Mouse (Mus musculus) c-Kit-positive CD71-positive TER-119-negative erythroid progenitor cells, embryonic 14.5 days (primary cell): ENCODE measurements around the gene Rnf185.

Experiments used
- DNase-seq: peaks from one replicate; pipeline ENCODE4 v3.0.0-alpha.2; 2013; ENCODE audit warnings: low read depth

The Rnf185 gene

GRCm38 (mm10) chr11:3394520-3394919 is 57.6 kb downstream of the Rnf185 start:
- DNase-seq, result no peak

GRCm38 (mm10) chr11:3392526-3392925 is 59.6 kb downstream of the Rnf185 start:
- no peak for DNase-seq

- DNase-seq, result no peak
These were observed 61.4 kb downstream of the Rnf185 start for GRCm38 (mm10) chr11:3390789-3391188.

- no peak for DNase-seq
These were observed 62.2 kb downstream of the Rnf185 start for GRCm38 (mm10) chr11:3389996-3390395.

- no peak for DNase-seq
These were observed 64.5 kb downstream of the Rnf185 start for GRCm38 (mm10) chr11:3387482-3388196.

GRCm38 (mm10) chr11:3386941-3387368 is 65.2 kb downstream of the Rnf185 start:
- DNase-seq, result peak; percentile 80

GRCm38 (mm10) chr11:3382602-3383594 is 69.3 kb downstream of the Rnf185 start:
- DNase-seq, result no peak

- DNase-seq, result no peak
These were observed 70.9 kb downstream of the Rnf185 start for GRCm38 (mm10) chr11:3381148-3381814.

GRCm38 (mm10) chr11:3379427-3379826 is 72.7 kb downstream of the Rnf185 start:
- no peak for DNase-seq

GRCm38 (mm10) chr11:3374741-3375140 is 77.4 kb downstream of the Rnf185 start:
- DNase-seq, result no peak

- no peak for DNase-seq
These were observed 77.9 kb downstream of the Rnf185 start for GRCm38 (mm10) chr11:3374293-3374645.

- DNase-seq, result no peak
These were observed 78.4 kb downstream of the Rnf185 start for GRCm38 (mm10) chr11:3373591-3374292.

- DNase-seq, result no peak
These were observed 80.4 kb downstream of the Rnf185 start for GRCm38 (mm10) chr11:3371599-3372295.

GRCm38 (mm10) chr11:3370928-3371598 is 81.1 kb downstream of the Rnf185 start:
- peak; percentile 64 for DNase-seq

GRCm38 (mm10) chr11:3370162-3370561 is 82.0 kb downstream of the Rnf185 start:
- no peak for DNase-seq

GRCm38 (mm10) chr11:3369449-3369848 is 82.7 kb downstream of the Rnf185 start:
- DNase-seq, result no peak

- DNase-seq, result no peak
These were observed 83.2 kb downstream of the Rnf185 start for GRCm38 (mm10) chr11:3368983-3369382.

GRCm38 (mm10) chr11:3366411-3366810 is 85.8 kb downstream of the Rnf185 start:
- no peak for DNase-seq
